Mouse (Mus musculus) left cerebral cortex, postnatal 10 days (tissue): ENCODE results near the gene Pdzd2. TPM values are rescaled to one million over a fixed set of nuclear protein-coding genes. Genes with fewer than 3 reads are reported as not detected.

Experiments used
- DNase-seq, 2 experiments: peaks; one replicate each; pipeline ENCODE4 v3.0.0; 2021 to 2022; ENCODE audit warnings: low spot score in 2 of 2, mixed read lengths in 1 of 2; ENCODE audit errors: extremely low spot score in 1 of 2
- intact Hi-C: fragments of 180-260 bp; cut with DNase I; formaldehyde crosslinking; loops from one replicate; pipeline ENCODE4 v1.15.1; 2025
- total RNA-seq, 2 experiments: library from RNA; stranded (reverse); gene quantifications; 2 replicates each; pipeline ENCODE4 v1.2.3; 2021

The Pdzd2 gene
- total RNA-seq, 2 experiments from 2014 or later: 106 to 114 TPM

DNA sequence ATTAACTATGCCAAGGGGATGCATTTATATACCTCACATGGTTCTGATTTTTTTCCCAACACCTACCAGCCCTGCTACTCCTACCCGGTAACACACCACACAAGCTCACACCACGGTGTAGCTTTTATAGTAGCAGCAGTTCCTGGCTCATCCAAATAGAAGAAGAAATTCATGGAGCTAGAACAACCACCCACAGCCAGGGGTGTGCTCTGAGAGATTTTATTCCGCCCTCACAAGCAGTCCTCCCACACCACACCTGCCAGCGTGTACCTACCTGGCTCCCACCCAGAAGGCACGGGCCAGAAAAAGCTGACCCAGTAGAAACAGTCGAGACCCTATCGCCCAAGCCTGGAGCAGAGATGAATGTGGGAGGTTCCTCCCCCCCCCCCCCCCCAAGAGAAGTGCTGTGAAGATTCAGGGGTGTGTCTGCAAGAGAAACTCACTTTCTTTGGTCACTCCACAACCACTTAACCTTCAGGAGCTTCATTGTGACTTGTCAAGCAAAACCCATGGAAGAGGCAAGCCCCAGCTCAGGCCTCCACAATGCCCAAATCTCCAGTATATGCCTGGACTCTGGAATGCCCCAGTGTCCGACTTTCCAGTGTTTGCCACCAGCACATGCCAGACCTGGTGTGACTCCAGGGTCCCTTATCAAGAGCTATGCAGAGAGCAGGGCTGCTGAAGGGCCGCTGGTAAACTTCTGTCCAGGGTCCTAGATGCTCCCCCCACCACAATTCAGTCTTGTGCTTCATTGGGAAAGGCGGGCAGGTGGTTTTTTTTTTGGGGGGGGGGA is 1.2 kb downstream of the Pdzd2 start:
- DNase-seq: peak in 1 of 2 experiments; percentile 43
- intact Hi-C loops: loop anchor here (2.0 to 5.0 kb wide), 2 partner anchors 41 to 152 kb away; no protein-coding TSS in a partner anchor

DNA sequence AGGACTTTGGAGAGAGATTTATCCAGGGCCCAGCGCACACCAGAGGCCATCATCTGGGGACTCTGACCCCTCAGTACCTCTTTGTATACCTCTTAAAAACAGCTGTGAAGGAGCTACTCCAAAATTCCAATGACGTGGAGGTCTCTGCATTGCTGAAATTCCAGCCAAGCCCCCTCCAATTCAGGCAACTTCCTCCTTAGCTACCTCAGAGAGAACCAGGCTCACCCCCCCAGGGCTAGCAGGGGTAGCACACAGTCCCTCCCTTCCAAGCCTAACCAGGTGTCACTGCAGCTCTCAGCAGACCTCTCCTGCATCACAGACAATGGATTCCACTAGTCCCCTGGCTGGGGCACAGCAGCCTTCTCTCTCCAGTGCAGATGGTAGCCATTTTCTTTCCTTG is 4.5 kb downstream of the Pdzd2 start:
- intact Hi-C loops: loop anchor here (5.0 kb wide), 1 partner anchor 38 kb away; no protein-coding TSS in a partner anchor
- DNase-seq: no peak

DNA sequence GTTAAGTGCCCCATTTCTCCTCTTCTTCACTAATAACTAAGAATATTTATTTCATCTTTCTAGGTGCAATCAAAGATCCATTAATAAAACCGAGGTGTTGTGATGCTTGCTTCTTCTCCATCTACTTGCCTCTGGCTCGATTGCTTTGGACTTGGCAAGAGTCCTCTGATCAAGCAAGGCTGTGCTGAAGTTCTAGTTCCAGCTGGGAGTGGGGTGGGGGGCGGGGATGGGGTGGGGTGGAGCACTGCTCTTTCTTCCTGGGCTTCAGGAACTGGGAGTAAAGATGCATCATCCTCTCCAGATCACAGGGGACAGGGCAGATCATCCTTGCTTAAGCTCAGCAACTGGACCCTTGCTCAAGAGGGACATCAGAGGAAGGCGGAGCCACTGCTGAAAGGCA is 5.5 kb downstream of the Pdzd2 start:
- no peak for DNase-seq
- intact Hi-C loops: no loop called here

DNA sequence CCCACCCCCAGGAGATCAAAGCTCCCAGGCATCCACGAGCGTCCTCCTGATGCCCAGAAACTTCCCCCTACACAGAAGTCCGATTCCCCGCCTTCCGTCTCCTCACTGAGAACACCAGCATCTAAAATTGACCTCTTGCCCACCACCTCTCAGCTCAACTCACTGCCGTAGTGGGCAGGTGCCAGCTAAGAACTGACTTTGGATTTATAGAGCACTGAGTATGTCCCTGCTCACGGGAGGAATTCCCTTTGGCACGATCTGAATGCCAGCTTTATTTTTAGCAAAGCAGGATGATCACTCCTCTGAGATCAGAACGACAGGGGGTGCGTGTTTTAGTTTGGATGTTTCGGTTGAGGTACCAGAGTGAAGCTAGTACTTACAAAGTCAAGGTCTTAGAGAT is 7.1 kb downstream of the Pdzd2 start:
- intact Hi-C loops: no loop called here
- no peak for DNase-seq

DNA sequence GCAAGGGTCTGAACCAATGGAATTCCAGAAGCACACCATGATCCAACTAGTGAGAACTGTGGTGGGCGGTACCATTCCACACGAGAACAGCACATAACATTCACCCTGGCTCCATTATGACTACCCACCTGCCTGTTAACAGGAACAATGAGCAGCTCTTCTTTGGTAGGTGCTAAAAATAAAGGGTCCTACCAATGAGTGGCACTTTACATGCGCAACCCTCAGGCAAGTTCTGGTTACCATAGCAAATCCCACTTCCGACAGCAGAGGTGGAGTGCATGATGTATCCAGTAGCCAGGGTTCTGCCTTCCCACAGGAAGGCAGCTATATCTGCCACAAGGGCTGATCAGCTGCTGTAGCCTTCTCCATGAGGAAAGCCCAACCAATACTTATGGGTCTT is 11.3 kb downstream of the Pdzd2 start:
- DNase-seq: no peak
- intact Hi-C loops: no loop called here

DNA sequence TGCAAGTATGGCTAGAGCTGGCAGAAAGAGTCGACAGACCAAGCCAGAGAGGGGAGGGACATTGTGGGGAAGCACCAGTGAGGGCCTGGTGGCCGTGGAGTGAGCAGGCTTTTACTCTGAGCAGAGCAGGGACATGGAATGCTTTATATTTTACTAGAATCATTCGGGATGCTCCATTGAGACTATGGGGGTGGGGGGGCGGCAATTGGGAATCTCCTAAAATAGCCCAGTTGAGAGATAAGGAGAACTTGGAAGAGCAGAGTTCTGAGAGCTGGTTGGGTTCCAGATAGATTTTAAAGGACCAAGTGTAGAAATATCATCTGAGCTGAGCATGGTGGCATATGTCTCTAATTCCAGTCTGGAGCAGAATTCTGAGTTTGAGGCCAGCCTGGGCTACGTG is 14.5 kb downstream of the Pdzd2 start:
- intact Hi-C loops: no loop called here

DNA sequence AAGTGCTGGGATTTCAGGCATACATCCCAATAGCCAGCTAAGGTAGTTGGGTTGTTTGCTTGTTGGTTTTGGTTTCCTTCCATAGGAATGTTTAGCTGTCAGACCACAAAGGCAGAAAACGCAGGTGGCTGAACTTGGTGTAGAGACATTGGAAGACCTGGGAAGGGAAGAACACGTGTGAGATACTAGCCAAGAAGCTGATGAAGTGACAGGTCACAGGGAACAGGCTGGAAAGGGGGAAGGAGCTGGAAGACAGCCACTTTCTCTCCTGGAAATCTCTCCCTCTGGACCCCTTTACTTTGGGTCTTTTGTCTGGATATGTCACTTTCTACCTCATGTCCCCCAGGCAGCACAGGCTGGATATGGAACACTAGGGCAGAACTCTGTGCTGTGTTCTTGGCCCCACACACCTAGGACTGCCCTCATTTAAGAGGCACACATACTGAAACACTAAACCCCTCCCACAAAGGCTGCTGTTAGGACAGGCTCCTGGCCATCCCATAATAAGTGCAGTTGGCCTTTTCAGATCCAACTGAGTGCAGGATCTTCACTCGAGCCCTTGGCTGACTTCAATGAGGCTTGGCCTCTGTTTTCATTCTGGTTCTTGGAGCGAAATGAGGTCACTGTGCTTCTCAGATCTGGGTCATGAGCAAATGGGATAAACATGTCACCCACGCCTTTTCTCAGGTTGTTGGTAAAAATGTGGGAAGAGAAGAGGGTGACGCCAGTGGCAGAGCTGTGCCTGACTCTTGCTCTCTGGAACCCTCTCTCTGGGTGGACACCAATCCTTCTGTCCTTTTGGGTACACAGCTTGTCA is 17.8 kb downstream of the Pdzd2 start:
- intact Hi-C loops: no loop called here
- no peak for DNase-seq

More for the DNA sequence above, 14.5 kb downstream of the Pdzd2 start:
- no peak for DNase-seq

DNA sequence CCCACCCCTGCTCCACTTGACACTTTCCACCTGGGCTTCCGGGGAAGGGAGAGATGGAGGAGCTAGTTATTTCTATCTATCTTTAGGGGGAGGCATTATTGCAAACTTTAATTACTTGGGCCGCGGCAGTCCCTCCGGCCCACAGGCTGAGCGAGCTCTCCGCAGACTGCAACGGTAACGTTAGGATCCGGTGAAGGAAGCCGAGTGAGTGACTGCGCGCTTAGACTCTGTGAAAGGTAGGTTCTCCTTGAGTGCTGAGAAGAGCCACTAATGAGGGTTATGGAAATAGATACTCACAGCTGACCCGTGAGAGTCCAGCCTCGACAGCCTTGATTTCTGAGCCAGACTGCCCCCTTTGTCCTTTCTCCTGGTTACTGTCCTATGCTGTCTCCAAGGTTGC is 20.9 kb downstream of the Pdzd2 start:
- intact Hi-C loops: no loop called here
- no peak for DNase-seq

DNA sequence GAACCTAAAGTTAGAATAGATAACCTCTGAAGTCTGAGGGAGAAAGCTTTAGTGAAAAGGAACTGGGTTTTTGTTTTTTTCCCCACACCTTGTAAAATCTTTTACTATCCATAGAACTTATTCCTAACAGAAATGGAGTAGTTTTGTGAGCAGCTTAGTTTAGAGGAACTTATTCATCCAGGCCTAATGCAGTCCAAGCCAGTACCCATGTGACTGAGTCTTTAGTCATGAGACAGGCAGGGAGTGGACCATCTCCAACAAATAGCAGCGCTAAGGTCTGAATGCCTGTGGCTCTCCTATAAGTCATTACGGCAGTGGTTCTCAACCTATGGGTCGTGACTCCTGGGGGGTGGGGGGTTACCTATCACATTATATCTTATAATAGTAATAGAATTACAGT is 22.3 kb downstream of the Pdzd2 start:
- DNase-seq: no peak
- intact Hi-C loops: no loop called here

DNA sequence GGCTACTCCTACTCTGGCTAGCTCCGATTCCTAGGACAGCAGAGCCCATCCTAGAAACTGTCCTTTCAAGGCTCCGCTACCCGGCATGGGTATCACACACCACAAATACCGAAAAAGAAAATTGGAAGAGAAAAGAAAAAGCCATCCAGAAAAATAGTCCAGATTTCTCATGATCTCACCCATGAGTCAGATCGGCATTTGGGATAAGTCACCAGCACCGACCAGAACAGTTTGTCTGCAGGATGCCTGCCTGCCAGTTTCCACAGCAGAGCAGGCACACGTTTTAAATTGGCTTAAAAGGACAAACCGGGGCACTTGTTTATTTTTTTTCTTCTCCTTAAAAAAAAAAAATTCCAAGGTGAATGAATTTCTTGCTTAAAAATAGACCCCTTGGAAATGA is 22.8 kb downstream of the Pdzd2 start:
- intact Hi-C loops: no loop called here

DNA sequence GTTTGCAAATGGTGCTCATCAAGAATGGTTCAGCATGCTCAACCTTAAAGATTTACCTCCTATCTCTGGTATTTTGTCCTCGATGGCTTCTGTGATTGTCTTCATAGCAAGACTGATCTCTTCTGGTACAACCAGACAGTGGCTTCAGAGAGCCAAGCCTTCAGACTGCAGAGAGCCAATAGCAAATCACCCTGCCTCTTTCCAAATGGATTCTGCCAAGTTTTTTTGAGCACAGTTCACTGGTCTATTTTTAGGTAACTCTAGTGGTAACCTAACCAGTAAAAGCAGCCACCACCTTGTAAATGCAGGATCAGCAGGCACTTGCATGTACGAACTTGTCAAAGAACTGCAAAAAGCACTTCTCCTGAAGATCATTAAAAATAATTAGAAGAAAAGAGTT is 25.4 kb downstream of the Pdzd2 start:
- no peak for DNase-seq
- intact Hi-C loops: no loop called here

More for the DNA sequence above, 22.8 kb downstream of the Pdzd2 start:
- DNase-seq: no peak

DNA sequence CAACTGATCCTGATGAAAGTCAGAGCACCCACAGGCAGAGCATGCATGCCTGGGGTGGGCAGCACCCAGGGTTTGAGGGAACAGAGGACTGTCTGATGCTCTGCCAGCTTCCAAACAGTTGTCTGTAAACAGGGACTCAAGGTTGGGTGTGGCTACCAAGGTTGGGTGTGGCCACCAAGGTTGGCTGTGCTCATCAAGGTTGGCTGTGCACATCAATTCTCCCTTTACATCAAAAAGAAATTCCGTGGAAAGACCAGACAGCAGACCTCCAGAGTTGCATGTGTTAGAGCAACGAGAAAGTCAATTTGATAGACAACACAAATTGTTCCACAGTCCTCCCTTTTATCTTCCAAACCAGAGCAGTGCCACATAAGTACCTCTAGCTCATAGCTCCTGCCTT is 26.5 kb downstream of the Pdzd2 start:
- intact Hi-C loops: no loop called here
- no peak for DNase-seq

DNA sequence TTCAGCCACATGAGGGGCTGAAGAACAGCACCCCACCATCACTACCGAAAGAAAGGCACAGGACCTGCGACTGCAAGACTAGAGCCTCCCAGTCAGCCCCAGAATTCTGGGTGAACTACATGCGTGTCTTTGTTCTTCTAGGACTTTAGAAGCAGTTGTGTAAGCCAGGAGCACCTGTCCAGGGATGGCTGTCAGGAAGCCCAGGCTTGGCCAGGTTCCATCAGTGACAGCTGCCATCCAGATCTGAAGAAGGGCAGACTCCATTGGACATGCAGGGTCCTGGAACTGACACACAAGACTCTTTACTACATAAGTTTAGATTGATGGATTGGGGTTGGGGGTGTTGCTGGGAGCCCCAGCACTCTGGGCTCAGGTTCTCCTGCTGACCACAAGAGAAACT is 29.7 kb downstream of the Pdzd2 start:
- no peak for DNase-seq
- intact Hi-C loops: no loop called here

DNA sequence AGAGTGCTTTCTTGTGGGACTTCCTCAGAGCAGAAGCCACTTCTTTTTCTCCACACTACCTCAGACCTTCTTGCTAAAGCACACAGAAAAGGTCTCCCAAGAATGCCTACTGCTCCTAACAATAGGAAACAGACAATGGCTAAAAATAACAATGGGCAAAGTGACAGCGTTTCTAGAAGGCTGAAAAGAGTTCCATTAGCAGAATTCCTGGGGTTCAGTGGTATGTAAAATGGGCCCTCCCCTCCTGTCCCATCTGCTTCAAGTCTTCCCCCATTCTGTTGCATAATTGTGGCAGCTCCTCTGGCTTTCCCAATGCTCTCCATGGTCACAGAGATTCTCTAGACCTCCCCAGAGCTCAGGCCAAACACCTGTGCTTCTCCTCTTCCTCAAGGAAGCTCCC is 31.4 kb downstream of the Pdzd2 start:
- DNase-seq: no peak
- intact Hi-C loops: no loop called here

DNA sequence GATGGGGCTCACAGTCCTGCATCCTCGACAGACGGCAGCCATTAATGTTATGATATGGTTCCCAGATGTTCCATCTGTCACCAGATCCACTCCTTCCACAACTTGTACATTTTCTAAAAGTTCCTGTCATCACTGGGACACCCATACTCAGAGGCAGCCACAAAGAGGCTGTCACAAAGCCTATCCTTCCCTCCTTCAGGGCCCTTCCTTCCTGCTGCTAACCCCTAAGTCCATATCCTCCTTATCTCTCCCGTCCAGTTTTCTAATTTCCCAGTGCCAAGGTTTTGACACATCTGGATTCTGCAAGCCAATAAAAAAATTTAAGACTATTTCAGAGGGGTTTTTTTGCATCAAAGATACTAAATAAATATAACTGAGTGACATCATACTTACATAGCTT is 32.8 kb downstream of the Pdzd2 start:
- no peak for DNase-seq
- intact Hi-C loops: no loop called here

DNA sequence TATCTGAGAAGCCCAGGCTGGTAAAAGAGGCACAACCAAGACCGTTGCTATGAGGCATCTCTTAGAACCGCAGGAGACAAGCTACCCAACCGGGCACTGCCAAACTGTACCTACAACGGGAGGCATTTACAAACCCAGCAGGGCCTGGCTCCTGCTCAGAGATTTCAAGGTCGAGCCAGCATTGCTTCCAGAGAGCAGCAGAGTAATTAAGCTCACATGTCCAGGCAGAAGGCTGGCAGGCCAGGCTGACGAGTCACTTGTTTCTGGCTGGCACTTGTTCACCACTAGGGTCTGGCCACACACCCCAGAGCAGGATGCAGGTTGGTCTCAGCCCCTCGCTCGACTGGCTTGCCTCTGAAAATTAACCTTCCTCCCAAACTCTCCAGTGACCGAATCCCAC is 39.4 kb downstream of the Pdzd2 start:
- intact Hi-C loops: no loop called here
- DNase-seq: no peak

DNA sequence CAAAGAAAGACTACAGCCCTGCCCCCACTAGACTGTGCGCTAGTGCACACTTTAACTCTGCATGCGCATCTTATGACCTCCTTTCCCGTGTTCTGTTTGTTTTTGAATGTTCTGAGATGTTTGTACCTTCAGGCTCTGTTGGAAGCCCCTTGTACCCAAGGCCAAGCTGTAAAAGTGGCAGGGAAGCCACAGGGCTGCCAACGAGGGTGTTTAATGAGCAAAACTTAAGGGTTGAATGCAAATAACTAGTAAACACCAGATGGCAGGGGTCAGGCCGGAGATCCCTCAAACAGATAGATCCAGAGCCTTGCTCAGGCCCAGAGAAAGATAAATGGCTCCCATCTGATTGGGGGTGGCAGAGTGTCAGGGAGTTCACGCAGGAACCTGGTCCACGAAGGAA is 42.0 kb downstream of the Pdzd2 start:
- no peak for DNase-seq

DNA sequence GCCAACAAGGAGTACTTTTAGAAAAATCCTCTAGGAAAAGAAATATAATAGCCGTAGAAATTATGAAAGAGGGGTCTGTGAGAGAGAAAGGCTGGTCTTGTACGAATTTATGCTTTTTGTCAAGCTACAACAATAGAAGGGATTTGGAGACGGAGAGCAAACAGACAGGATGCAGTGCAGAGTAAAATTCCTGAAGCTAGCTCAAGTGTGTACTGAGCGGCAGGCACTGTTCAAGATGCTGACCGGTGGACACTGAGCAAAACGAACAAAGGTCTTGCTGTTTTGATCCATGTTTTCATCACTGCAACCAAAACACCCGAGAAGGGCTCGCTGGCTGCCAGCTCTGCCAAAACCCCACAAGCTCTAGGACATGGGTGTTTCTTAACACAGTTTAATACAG is 42.8 kb downstream of the Pdzd2 start:
- intact Hi-C loops: loop anchor here (5.0 kb wide), 1 partner anchor 40 kb away; the partner anchor contains the start of gene Pdzd2
- DNase-seq: no peak

More for the DNA sequence above, 42.0 kb downstream of the Pdzd2 start:
- intact Hi-C loops: loop anchor here (5.0 kb wide), 1 partner anchor 40 kb away; the partner anchor contains the start of gene Pdzd2

DNA sequence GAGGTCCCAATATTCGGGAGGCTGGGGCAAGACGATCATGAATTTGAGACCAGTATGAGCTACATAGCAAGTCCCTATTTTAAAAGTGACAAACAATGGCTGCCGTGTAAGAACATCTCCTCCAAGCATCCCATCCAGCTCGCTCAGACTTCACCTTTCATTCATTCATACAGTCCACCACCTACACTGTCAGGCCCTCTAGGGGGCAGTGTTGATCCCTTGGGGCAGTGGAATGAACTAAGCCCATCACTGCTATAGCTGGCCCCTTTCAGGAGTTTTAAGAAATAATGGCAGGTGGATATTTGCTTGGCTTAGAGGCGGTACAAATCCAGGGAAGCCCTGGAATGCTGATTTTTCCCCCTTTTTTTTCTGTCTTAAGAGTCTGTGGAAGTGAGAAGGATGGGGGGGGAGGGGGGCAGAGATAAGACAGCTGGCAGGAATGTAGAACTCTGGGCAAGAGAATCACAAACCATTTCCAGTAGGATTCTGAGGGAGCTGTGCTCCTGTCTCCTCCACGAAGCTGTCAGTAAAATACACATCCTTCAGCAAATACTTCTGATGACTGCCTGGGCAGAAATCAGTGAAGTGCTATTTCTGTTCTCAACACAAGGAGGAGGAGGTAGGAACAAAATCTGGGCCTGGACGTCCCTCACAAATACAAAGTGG is 49.9 kb downstream of the Pdzd2 start:
- intact Hi-C loops: no loop called here
- peak in 1 of 2 experiments; percentile 20 for DNase-seq
